ENCODE assay signal across 17 mouse cellular contexts in the genomic region with DNA sequence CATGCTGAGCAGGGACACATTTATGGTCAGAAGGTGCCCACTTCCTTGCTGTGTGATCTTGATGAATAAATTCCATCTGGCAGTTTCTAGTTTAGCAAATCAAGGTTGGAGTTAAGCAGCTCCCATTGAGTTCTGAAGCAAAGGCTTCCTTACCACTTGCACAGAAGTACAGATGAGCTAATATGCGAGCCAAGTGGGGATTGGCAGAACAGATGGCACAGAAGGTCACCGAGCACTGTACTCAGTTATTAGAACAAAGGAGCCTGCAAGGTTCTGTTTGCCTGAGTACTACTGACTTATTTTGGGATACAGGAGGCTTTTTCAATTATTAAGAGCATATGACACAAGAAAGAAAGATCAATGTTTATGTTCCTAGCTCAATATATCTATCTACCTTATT.
A peak's percentile ranks its signal among the peaks of the same experiment; 100 is the strongest.
DNase-seq lines count a peak whose midpoint lies in the region; ATAC-seq and TF ChIP-seq lines count a peak whose summit lies in the region.
"Had no signal": no experiment of that assay in that cellular context is flagged by ENCODE, and none has a peak within 500 bp of the region (broad histone marks: within the 10 kb centered on the region; RNA-seq: fewer than 3 reads in every experiment).

No protein-coding gene starts in this region.

- H3K27me3 ChIP-seq in hindbrain, embryonic 13.5 days: no peaks in the 10 kb centered on the region
- H3K27me3 ChIP-seq in hindbrain, embryonic 12.5 days: no peaks in the 10 kb centered on the region
- no peaks in the 10 kb centered on the region for H3K27me3 ChIP-seq in forebrain, postnatal 0 days (ENCODE audit: insufficient read depth, low read length)
- H3K27me3 ChIP-seq: limb, embryonic 15.5 days; neural tube, embryonic 12.5 days had no signal

- no peak overlapping the region for H3K4me2 ChIP-seq in hindbrain, embryonic 13.5 days
- H3K4me2 ChIP-seq in hindbrain, embryonic 12.5 days (replicated peaks): no peak overlapping the region
- H3K4me2 ChIP-seq in forebrain, postnatal 0 days (ENCODE audit: low read depth): no peak overlapping the region
- H3K4me2 ChIP-seq: limb, embryonic 15.5 days; neural tube, embryonic 12.5 days had no signal

- 47% methylated on average over 2 of the region's 2 CpGs for WGBS in hindbrain, embryonic 13.5 days
- 68% methylated on average over 2 of the region's 2 CpGs for WGBS in hindbrain, embryonic 12.5 days
- WGBS in forebrain, postnatal 0 days: 36% methylated on average over 2 of the region's 2 CpGs

- H3K36me3 ChIP-seq in hindbrain, embryonic 13.5 days: no peaks in the 10 kb centered on the region
- no peaks in the 10 kb centered on the region for H3K36me3 ChIP-seq in hindbrain, embryonic 12.5 days
- no peaks in the 10 kb centered on the region; the same call in 1 of the 2 replicates for H3K36me3 ChIP-seq in forebrain, postnatal 0 days (ENCODE audit: insufficient read depth)
- H3K36me3 ChIP-seq: limb, embryonic 15.5 days; neural tube, embryonic 12.5 days had no signal

- H3K9me3 ChIP-seq in hindbrain, embryonic 13.5 days: no peaks in the 10 kb centered on the region
- no peaks in the 10 kb centered on the region for H3K9me3 ChIP-seq in hindbrain, embryonic 12.5 days (replicated peaks)
- H3K9me3 ChIP-seq in forebrain, postnatal 0 days (ENCODE audit: low read length): no peaks in the 10 kb centered on the region
- H3K9me3 ChIP-seq: limb, embryonic 15.5 days; neural tube, embryonic 12.5 days had no signal

- H3K9ac ChIP-seq in hindbrain, embryonic 13.5 days: no peak overlapping the region
- no peak overlapping the region for H3K9ac ChIP-seq in hindbrain, embryonic 12.5 days
- no peak overlapping the region for H3K9ac ChIP-seq in forebrain, postnatal 0 days
- H3K9ac ChIP-seq: limb, embryonic 15.5 days; neural tube, embryonic 12.5 days had no signal

- TF ChIP-seq CTCF in forebrain, postnatal 0 days (IDR thresholded peaks at IDR 0.05; ENCODE audit: low read depth): no peak

- no peak for ATAC-seq in hindbrain, embryonic 13.5 days (ENCODE audit: low FRiP score)
- ATAC-seq in hindbrain, embryonic 12.5 days (ENCODE audit: low FRiP score): no peak
- ATAC-seq in forebrain, postnatal 0 days: peak; percentile 47; the same call in 1 of the 2 replicates
- ATAC-seq: CD4-positive, CD25-positive, alpha-beta regulatory T cell, adult 4 months had no signal

- peak; percentile 97 for DNase-seq in brain, adult 2 months (ENCODE audit: low read depth, low spot score)
- DNase-seq in cerebellum, adult 18-20 months: peak; percentile 78 to 88
- DNase-seq in forebrain, postnatal 0 days: peak; percentile 40
- no peak for DNase-seq in right cerebral cortex, postnatal 36 days (ENCODE audit: low spot score in 2 of 2)
- DNase-seq in kidney, adult 11 months: no peak
- DNase-seq: embryo, embryonic 11 days; heart, postnatal 10 days; lung, adult 18-20 months; midbrain, embryonic 14.5 days; right cerebral cortex, adult 18-20 months had no signal

- peaks cover 22% of the 10 kb centered on the region for H3K4me1 ChIP-seq in hindbrain, embryonic 13.5 days (replicated peaks)
- H3K4me1 ChIP-seq in hindbrain, embryonic 12.5 days: peaks cover 6% of the 10 kb centered on the region; the same call in 1 of the 2 replicates
- H3K4me1 ChIP-seq in forebrain, postnatal 0 days (ENCODE audit: insufficient read depth): no peaks in the 10 kb centered on the region
- H3K4me1 ChIP-seq: neural tube, embryonic 12.5 days had no signal

- peak overlapping the region; percentile 30; the same call in 1 of the 2 replicates for H3K27ac ChIP-seq in hindbrain, embryonic 13.5 days
- H3K27ac ChIP-seq in hindbrain, embryonic 12.5 days: no peak overlapping the region
- peak overlapping the region; percentile 24; the same call in 1 of the 2 replicates for H3K27ac ChIP-seq in forebrain, postnatal 0 days (ENCODE audit: low read depth, low read length)
- H3K27ac ChIP-seq: left cerebral cortex, adult 2 months; limb, embryonic 15.5 days; macrophage; neural tube, embryonic 12.5 days had no signal

- no peak overlapping the region for H3K4me3 ChIP-seq in hindbrain, embryonic 13.5 days
- no peak overlapping the region for H3K4me3 ChIP-seq in hindbrain, embryonic 12.5 days
- no peak overlapping the region for H3K4me3 ChIP-seq in forebrain, postnatal 0 days (ENCODE audit: low read depth, low read length)
- H3K4me3 ChIP-seq: left cerebral cortex, adult 2 months; limb, embryonic 15.5 days; neural tube, embryonic 12.5 days had no signal

Comparison
In these comparisons a context has a peak if more than half of its experiments do, and no peak if none do; other contexts are left out.
1. DNase-seq: peak in brain, adult 2 months (single experiment), cerebellum, adult 18-20 months (2 of 2) and forebrain, postnatal 0 days (single experiment); none in right cerebral cortex, postnatal 36 days (0 of 2) and kidney, adult 11 months (single experiment).